Mouse (Mus musculus): ENCODE data around the gene Dusp7. TPM values are rescaled to one million over a fixed set of nuclear protein-coding genes. Genes with fewer than 3 reads are reported as not detected.

Dusp7 gene
- total RNA-seq, 2 experiments from 2014 or later = 15.0 to 41.9 TPM

DNA sequence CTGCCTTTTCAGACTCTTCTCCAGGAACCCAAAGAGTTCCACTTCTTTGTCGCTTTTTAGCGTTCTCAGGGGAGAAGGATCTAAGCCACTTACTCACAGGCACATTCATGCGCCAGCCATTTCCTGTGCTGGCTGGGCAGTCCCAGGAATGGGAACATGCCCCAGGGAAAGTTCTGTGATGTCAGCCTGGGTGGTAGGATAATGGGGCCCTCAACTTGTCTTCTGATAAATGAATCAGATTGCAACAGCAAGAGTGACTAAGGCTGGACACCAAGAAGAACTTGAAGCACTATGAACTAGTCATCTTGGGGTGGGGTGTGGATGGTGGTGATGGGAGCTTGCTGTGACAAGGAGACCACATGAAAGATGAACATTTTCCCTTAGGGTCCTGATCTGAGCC, 9.6 kb downstream of the Dusp7 start:
- no peak for ATAC-seq (replicated peaks; ENCODE audit: poor library complexity)

DNA sequence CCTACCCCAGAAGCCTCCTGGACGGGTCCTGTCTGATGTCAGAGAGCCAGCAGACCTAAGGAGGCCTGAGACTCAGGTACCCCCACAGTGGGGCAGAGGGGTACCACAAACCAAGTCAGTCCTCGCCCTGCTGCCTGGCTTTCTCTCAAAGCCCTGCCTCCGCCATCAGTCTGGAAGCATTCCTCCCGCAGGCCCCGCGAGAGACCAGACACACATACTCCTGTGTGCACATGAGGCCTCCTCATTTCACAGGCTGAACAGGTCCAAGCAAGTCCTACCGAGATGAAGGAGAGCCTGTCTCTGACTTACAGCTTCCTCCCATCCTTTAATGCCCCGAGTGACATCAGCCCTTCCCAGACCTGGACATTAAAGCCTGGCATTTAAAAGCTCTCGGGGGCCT, 10.3 kb downstream of the Dusp7 start:
- ATAC-seq (replicated peaks; ENCODE audit: poor library complexity) = no peak

DNA sequence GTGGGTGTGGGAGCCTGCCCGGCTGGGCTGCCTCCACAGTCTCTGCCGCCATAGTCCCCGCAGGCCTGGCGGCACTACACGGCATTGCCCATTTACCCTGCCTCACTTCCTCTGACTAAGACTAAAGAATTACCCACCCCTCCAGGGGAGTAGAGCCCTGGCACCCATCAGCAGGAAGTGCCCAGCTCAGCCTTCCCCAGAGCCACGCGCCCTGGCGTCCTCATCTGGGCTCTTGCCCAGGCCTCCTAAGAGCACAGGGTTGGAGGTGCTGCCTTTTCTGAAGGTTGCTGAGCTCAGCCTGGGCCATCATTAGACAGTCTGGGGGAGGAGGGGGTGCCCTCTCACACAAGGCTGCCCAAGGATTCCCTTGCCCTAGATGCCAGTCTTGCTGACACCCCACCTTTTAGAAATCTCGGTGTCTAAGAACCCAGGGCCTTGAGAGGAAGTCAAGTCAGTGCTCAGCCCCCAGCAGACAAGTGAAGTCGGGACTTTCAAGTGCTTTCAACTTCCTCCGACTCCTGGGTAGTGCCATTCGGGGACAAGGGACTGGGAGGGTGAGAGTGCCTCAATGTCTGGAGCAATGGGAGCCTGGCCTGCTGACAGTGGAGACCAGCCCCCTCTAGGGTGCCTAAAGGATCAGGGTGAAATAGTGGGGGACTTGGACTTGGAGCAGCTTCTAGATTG, 17.9 kb downstream of the Dusp7 start:
- ATAC-seq (replicated peaks; ENCODE audit: poor library complexity) = peak; percentile 56

DNA sequence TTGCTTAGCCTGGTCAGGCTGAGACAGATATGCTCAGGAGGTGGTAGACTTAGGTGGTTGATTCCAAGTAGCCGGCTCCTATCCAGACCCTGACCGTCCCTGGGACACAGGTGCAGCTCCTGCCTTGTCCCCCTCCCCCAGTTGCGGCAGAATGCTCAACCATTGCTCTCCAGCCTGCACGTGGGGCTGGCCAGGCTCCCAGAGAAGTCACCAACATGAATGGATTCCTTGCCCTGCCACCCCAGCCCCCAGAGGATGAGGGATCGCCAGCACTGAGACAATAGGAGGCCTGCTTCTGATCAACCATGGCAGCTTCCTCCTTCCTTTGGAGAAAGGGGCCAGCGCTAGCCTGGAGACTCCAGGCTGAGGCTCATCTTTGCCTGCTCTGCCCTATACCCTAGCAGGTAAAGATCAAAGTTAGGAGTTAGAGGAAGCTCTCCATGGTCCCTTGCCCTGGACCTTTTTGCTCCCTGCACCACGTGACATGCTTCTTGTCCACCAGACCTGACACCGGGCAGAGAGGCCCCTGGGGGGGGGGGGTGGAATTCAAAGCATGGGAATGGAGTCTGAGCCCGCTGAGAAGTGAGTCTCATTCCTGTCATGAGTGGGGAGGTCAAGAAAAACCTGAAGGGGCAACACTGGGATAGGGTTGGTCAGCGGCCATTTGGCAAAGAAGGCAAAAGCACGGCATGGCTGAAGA, 24.5 kb downstream of the Dusp7 start:
- no peak for ATAC-seq (replicated peaks; ENCODE audit: poor library complexity)

DNA sequence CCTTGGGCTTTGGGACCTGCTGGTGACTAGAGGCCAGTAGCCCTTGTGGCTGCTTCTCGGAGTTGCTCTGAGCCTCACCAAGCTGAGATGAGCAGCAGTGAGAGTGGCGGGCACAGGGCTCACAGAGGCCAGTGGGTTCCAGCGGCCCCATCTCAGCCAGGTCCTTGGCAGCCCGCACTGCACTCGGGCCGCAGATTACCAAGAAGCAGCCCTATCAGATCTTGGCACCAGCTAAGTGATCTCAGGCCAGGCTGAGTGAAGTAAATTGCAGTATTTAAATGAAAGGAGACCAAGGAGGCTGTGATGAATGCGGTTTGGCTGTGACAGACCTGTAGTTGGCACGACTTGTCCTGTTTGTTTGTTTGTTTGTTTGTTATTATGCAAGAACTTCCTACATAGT, 25.1 kb downstream of the Dusp7 start:
- peak; percentile 59 for ATAC-seq (replicated peaks; ENCODE audit: poor library complexity)

DNA sequence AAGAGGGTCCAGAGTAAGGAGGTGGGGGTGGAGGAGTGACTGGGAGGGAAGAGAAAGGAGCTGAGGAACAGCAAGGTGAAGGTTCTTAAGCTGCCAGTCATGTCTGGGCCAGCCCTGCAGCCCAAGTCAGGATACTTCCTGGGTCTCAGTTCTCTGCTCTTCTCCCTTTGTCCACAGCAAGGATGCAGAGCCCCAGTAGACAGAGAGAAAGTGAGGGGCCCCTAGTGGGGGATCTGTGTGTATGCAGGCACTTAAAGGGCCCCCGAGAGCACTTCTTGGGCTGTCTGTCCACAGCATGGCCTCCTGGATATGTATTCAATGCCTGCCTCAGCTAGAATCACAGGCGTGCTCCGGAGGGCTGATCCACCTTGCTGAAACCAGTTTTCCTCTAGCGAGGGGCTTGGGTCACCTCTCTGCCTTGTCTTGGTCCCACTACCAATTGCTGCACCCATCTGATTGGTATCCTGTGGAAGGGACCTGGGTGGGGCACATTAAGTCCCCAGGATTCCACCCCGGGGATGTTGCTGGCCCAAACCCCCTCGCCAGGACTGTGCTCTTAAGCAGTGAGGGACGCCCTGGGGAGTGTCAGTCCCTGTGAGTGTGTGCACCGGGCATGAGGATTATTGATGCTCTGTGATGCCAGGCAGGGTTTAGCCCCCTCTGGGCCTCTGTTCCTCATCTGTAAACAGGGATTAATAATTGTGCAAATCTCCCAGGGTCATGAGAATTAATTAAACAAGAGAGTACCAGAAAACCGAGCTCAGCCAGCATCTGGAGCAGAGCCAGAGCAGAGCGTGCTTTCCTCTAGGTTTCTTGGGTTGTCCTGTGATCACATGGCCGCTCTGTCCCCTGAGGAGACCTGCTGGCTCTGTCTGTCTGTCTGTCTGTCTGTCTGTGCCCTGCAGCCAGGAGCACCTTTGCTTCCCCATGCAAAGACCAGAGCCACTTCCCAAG, 26.5 kb downstream of the Dusp7 start:
- ATAC-seq (replicated peaks; ENCODE audit: poor library complexity) = peak; percentile 75

DNA sequence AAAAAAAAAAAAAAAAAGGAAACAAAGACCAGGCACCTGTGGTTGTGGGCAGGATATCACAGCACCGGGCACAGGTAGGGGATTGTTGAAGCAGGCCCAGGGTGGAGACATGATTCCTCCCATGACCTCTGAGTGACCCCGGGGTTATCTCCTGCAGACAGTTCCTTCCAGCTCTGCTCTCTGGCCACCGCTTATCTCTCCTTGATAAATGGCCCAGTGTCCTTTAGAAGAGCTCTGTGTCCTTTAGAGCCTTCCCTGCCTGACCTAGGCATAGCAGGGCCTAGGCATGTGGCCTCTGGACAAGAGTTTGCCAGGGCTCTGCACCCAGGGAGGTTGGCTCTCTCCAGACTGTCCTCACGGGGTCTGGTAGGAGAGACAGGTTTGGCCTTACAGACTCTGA, 29.3 kb downstream of the Dusp7 start:
- ATAC-seq (replicated peaks; ENCODE audit: poor library complexity) = no peak

DNA sequence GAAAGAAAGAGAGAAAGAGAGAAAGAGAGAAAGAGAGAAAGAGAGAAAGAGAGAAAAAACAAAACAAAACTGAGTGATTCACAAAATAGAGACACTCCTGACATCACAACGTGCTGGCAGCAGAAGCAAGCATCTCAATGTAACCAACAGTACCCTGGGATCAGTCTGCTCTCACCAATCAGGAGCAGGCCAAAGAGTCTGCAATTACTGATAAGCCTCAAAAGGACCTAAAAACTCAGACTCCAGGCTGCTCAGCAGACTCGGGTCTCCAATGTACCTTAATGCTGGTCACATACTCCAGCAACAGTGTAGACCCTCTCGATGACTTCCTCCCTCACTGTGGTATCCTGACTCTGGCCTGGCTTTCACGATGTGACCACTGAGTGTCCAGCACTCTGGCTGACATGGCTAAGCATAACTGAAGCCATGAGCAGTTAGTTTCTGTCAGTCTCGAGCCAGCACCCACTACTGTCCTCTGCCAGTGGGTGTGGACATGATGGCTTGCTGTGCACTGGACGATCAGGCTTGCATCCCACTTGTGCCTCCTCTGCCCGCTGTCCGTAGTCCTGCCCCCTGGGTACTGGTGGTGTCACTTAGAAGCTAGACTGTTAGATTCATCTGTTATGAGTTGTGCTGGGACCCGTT, 30.4 kb downstream of the Dusp7 start:
- ATAC-seq (replicated peaks; ENCODE audit: poor library complexity) = peak; percentile 74

DNA sequence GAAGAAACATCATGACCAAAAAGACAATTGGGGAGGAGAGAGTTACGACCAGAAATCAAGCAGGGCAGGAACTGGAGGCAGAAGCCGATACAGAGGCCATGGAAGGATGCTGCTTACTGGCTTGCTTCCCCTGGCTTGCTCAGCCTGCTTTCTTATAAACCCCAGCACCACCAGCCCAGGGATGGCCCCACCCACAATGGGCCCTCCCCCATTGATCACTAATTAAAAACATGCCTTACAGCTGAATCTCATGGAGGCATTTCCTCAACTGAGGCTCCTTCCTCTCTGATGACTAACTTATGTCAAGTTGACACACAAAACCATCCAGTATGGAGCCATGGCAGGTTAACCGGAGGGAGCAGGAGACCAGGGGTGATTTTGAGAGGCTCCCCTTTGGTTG, 31.4 kb downstream of the Dusp7 start:
- no peak for ATAC-seq (replicated peaks; ENCODE audit: poor library complexity)

DNA sequence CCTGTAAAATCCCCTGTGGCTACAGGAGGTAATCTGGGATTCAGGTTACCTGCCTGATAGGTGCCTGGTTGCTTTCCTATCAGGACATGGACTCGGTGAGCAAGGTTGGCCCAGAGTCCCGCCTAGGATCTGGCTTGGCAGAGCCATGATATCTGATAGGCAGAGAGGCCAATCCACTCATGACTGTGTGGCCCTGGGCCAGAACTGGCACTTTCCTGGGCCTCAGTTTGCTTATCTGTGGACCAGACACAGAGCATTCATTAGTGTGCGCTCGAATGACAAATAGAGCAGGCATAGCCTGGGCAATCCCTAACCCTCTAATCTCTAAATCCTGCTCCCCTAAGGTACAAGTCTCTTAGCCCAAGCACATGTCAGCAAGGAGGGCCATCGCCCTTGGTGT, 33.7 kb downstream of the Dusp7 start:
- peak; percentile 70 for ATAC-seq (replicated peaks; ENCODE audit: poor library complexity)

DNA sequence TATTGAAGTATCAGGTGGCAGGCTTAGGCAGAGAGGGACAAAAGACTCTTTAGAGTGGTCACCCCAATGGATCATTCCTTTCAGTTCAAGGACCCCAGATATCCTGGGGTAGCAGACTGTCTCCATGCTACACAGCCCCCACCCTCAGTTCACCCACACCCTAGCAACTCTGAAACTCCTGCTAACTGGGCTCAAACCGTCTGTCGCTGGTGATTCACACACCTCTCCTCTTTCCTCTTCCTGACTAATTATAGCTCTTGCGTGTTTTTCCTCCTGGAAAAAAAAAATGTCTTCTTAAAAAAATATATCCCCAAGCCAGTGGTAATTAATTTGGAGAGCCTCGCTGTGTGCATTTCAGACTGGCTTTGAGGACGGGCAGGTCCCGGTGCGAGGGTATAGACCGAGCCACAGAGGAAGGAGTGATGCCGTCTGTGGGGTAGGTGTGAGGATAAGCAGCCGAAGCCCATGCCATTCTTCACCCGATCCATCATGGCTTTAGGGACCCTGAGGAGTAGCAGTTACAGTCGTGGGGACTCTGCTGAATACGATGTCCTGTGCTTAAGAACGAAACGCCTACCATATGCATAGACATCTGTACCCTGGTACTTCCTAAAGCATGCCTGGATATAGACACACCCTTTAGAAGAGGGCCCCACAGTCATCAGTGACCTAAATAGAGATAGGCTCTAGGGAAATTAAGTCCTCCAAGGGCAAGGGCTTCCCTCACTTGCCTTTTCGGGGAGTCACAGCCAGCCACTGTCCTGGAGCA, 34.4 kb downstream of the Dusp7 start:
- ATAC-seq (replicated peaks; ENCODE audit: poor library complexity) = no peak

DNA sequence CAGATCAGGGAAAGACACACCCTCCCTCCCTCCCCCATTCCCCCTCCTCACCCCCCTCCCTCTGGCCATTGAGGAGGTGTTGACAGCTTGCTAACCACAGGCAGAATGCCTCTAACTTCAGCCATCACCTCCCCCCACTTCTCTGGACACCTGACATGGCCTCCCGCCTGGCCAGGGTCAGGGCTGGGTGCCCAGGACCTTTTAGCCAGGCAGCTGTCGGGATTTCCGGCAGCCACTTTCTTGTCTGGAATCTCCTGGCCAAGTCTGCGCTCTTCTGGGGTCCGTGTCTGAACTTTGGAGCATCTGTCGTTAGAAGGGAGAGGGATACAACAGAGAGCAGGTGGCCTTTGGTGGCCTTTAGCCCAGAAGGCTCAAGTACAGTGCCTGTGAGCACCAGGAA, 36.8 kb downstream of the Dusp7 start:
- ATAC-seq (replicated peaks; ENCODE audit: poor library complexity) = no peak

DNA sequence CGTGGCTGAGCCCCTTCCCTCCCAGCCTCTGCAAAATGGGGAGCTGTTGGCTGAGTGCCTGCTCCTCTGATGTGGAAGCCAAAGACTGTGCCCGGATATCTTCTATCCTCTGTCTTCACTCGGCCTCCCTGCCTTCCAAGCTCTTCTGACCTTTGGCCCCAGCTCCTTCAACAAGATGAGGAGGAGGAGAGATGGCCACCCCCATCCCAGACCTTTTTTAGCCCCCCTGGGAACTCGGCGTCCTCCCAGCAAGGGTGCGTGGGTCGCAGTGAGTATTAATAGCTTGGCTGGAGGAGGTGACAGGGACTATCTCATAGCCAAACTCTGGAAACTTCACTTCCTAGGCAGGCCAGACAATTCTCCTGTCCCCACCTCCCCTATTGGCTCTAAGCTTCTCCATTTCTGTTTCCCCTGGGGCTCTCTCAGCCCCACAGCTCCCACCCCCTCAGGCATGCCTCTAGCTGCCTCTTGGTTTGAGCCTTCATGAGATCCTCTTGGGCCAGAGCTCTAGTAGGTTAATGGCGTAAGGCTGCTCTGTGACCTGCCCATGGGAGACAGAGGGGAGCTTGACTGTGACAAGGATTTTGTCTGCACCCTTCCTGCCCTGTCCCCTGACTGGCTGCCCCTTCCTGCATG, 38.1 kb downstream of the Dusp7 start:
- ATAC-seq (replicated peaks; ENCODE audit: poor library complexity) = no peak

DNA sequence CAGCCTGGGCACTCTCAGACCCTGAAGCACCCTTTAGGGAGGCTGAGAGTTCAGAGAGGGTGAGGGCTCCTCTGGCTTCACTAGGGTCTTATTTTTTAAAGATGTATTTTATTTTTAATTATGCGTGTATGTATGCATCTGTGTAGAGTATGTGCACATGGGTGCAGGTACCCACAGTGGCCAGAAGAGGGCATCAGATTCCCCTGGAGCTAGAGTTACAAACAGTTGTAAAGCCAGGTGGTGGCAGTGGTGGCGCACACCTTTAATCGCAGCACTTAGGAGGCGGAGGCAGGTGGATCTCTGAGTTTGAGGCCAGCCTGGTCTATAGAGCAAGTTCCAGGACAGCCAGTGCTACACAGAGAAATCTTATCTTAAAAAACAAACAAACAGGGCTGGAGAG, 40.7 kb downstream of the Dusp7 start:
- no peak for ATAC-seq (replicated peaks; ENCODE audit: poor library complexity)

DNA sequence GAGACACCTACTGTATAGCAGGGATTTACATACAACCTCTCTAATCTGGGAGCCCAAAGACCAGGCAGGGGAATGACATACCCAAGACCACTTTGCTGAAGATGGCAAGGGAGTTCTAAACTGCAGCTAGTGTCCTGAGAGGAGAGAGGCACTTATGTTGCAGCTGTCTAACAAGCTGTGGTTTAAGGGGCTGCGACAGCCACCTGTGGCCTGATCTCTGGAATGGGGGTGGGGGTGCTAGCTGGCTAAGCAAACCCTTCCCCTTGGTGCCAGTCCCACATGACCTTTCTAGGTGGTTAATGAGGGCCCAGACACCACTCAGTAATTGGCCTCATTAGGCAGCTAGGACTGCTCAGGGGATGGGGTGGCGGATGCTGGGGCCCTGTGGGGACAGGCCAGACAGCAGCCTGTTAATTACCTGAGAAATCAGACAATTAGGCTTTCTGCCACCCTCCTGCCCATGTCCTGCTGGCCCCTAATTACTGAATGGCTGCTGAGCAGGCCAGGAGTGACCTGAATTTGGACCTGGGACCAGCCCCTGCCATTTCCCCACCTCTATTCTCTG, 41.7 kb downstream of the Dusp7 start:
- ATAC-seq (replicated peaks; ENCODE audit: poor library complexity) = no peak

DNA sequence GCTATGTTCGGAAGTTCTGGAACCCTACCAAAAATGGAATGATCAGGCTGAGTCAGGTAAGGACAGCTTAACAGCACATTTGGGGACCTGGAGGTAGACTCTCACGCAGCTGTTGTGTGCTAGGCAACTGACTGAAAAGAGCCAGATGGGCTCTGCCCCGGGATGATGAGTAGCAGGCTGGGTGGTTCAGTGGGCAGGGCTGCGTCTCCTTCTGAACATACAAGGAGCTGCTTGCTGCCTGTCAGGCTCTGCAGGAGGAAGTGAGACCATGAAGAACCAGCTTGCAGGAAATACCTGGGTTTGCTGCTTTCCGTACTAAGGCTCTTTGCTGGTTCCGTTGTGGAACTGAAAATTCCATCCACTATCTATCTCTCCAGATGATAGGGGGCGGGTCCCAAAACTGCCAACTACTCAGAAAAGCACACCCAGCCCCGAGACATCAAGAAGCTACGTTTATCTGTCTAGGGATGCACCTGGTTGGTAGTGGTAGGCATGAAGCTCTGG, 42.7 kb downstream of the Dusp7 start:
- peak; percentile 79 for ATAC-seq (replicated peaks; ENCODE audit: poor library complexity)

DNA sequence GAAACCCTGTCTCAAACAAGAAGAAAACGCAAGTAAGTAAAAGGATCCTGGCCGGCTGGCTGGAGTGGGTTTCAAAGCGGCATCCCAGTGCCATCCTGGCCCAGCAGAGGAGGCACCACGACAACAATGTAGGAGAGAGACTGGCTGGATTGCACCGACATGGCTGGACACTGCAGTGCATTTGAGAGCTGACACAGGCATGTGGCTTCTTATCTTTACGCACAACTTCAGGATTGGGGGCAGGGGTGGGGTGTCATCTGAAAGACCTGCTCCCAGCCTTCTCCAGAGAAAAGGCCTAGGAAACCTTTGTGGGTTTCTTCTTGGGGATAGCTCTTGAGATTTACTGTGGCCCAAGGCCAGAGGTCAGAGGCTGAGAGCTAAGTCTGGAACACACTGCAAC, 43.3 kb downstream of the Dusp7 start:
- ATAC-seq (replicated peaks; ENCODE audit: poor library complexity) = peak; percentile 37

DNA sequence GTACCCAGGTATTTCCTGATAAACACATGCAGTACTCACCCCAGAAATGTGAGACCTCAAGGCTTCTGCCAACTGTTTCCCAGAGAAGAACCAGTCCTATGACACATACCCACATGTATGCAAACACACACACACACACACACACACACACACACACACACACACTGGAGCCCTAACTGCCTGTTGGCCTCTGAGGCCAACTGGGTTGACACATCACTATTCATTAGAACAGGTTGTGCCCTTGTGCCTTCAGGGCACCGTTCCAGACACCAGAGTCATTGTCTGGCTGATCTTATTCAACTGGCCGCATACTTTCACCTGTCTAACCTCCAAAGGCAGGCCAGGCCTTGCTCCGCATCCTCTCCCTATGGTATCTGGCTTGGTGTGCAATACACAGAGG, 43.8 kb downstream of the Dusp7 start:
- ATAC-seq (replicated peaks; ENCODE audit: poor library complexity) = no peak

DNA sequence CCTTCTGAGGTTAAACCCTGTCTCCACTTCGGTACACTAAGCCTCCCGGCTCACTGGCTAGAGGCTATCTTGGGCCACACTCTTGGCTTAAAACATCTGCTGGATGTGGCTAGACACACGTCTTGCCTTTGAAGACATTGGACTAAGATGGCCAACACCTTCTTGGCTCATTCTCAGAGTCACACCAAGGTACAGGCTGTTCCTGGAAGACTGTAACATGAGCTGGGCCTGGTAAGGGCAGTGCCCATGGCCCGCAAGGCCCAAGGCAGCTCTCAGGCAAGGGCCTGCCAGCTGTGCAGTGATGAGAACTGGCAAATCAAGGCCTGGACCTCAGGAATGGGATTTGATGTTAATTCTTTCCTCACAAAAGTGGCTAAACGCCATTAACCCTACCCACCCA, 45.2 kb downstream of the Dusp7 start:
- ATAC-seq (replicated peaks; ENCODE audit: poor library complexity) = no peak

Measured in megakaryocyte progenitor cell, adult 5-6 weeks (primary cell).